Mouse (Mus musculus) heart, embryonic 11.5 days (tissue): Measurements from ENCODE around the gene Cfap54. TPM values are rescaled to one million over a fixed set of nuclear protein-coding genes. Genes with fewer than 3 reads are reported as not detected.

Source experiments
- ATAC-seq: fragments of 200-750 bp; cut with Nextera tagmentation; replicated peaks from 2 replicates; pipeline ENCODE4 v1.8.0; 2017; ENCODE audit warnings: moderate library complexity; ENCODE audit not compliant: insufficient number of reproducible peaks, low FRiP score, low TSS enrichment
- H3K27ac ChIP-seq: fragments of 300-500 bp; sonication (generic); 2 replicates; pipeline ENCODE4 v1.5.1; 2014; ENCODE audit warnings: mild to moderate bottlenecking, low read depth, low read length
- H3K27me3 ChIP-seq: fragments of 300-500 bp; sonication (generic); 2 replicates; pipeline ENCODE4 v1.6.1; 2014; ENCODE audit warnings: mild to moderate bottlenecking, low read length, mixed read lengths; ENCODE audit not compliant: control insufficient read depth, insufficient read depth
- H3K36me3 ChIP-seq: fragments of 300-500 bp; sonication (generic); 2 replicates; pipeline ENCODE4 v1.6.1; 2014; ENCODE audit warnings: mild to moderate bottlenecking, low read length, moderate library complexity, mixed read lengths; ENCODE audit not compliant: control insufficient read depth, insufficient read depth
- H3K4me1 ChIP-seq: fragments of 300-500 bp; sonication (generic); 2 replicates; pipeline ENCODE4 v1.6.1; 2014; ENCODE audit warnings: low read length; ENCODE audit not compliant: control insufficient read depth, insufficient read depth
- H3K4me2 ChIP-seq: fragments of 300-500 bp; sonication (generic); 2 replicates; pipeline ENCODE4 v1.6.1; 2014; ENCODE audit warnings: mild to moderate bottlenecking, moderate library complexity
- H3K4me3 ChIP-seq: fragments of 300-500 bp; sonication (generic); 2 replicates; pipeline ENCODE4 v1.5.1; 2014; ENCODE audit warnings: low read depth, low read length
- H3K9ac ChIP-seq: fragments of 300-500 bp; sonication (generic); 2 replicates; pipeline ENCODE4 v1.6.1; 2014; ENCODE audit warnings: mild to moderate bottlenecking, low read depth, low read length, moderate library complexity
- H3K9me3 ChIP-seq: fragments of 300-500 bp; sonication (generic); replicated peaks from 2 replicates; pipeline ENCODE4 v1.6.1; 2016; ENCODE audit warnings: low read length; ENCODE audit not compliant: control insufficient read depth
- whole genome bisulfite sequencing: fragments of 180-500 bp; shearing (Covaris S2); extraction: QIAGEN DNeasy Blood & Tissue Kit; methylation state at CpG from one replicate; pipeline ENCODE4 v1.1.7; 2014; ENCODE audit not compliant: insufficient replicate concordance; 5-methylcytosine and 5-hydroxymethylcytosine counted together
- polyA plus RNA-seq: library from polyadenylated mRNA; unstranded; fragments of >200 nt; fragmentation: Nextera tagmentation; extraction: Ambion mirVana; gene quantifications from 2 replicates; pipeline ENCODE4 v1.2.1, GENCODE M21; 2014

The Cfap54 gene
- polyA plus RNA-seq, 1 experiment from 2014 or later: 0.37 TPM

GRCm38 (mm10) chr10:93062395-93062794, 19.0 kb downstream of the Cfap54 start:
- Histone ChIP-seq H3K4me2 (no peak overlapping the region), H3K9ac (no peak overlapping the region), H3K36me3 (no peaks in the 10 kb centered on the region), H3K27ac (no peak overlapping the region), H3K9me3 (no peaks in the 10 kb centered on the region), H3K27me3 (no peaks in the 10 kb centered on the region), H3K4me3 (no peak overlapping the region), H3K4me1 (no peaks in the 10 kb centered on the region)
- 67% methylated on average over 4 of the region's 4 CpGs for WGBS
- no peak for ATAC-seq

- no peaks in the 10 kb centered on the region for H3K4me1 ChIP-seq
- no peaks in the 10 kb centered on the region for H3K9me3 ChIP-seq
- H3K9ac ChIP-seq: no peak overlapping the region
- H3K27me3 ChIP-seq: no peaks in the 10 kb centered on the region
- WGBS: 85% methylated on average over 6 of the region's 6 CpGs
- no peak overlapping the region for H3K4me2 ChIP-seq
- no peak overlapping the region for H3K27ac ChIP-seq
- H3K4me3 ChIP-seq: no peak overlapping the region
- H3K36me3 ChIP-seq: no peaks in the 10 kb centered on the region
- ATAC-seq: no peak
Measured at GRCm38 (mm10) chr10:93053867-93054266, 27.6 kb downstream of the Cfap54 start.

GRCm38 (mm10) chr10:93053315-93053714, 28.1 kb downstream of the Cfap54 start:
- 76% methylated on average over 4 of the region's 4 CpGs for WGBS

GRCm38 (mm10) chr10:93051016-93051726, 30.2 kb downstream of the Cfap54 start:
- Histone ChIP-seq H3K9ac (peak overlapping the region; percentile 2; the same call in 1 of the 2 replicates), H3K4me1 (no peaks in the 10 kb centered on the region), H3K36me3 (no peaks in the 10 kb centered on the region), H3K4me2 (peak overlapping the region; percentile 47), H3K9me3 (no peaks in the 10 kb centered on the region), H3K27me3 (no peaks in the 10 kb centered on the region), H3K27ac (no peak overlapping the region), H3K4me3 (no peak overlapping the region)
- 0 out of 2 replicates have a peak, but pooled peaks have one; percentile 14 for ATAC-seq
- 34% methylated on average over 13 of the region's 13 CpGs for WGBS

More at GRCm38 (mm10) chr10:93053315-93053714, 28.1 kb downstream of the Cfap54 start:
- Histone ChIP-seq H3K4me1 (no peaks in the 10 kb centered on the region), H3K9ac (no peak overlapping the region), H3K36me3 (no peaks in the 10 kb centered on the region), H3K4me2 (no peak overlapping the region), H3K9me3 (no peaks in the 10 kb centered on the region), H3K27me3 (no peaks in the 10 kb centered on the region), H3K4me3 (no peak overlapping the region), H3K27ac (no peak overlapping the region)
- ATAC-seq: no peak

- Histone ChIP-seq H3K9ac (no peak overlapping the region), H3K27ac (no peak overlapping the region), H3K36me3 (no peaks in the 10 kb centered on the region), H3K4me3 (no peak overlapping the region), H3K9me3 (no peaks in the 10 kb centered on the region), H3K4me1 (no peaks in the 10 kb centered on the region), H3K4me2 (no peak overlapping the region), H3K27me3 (no peaks in the 10 kb centered on the region)
- ATAC-seq: no peak
- WGBS: 51% methylated on average over 3 of the region's 3 CpGs
Measured at GRCm38 (mm10) chr10:93050571-93050970, 30.8 kb downstream of the Cfap54 start.

GRCm38 (mm10) chr10:93043195-93043594, 38.2 kb downstream of the Cfap54 start:
- Histone ChIP-seq H3K36me3 (no peaks in the 10 kb centered on the region), H3K27me3 (no peaks in the 10 kb centered on the region), H3K9ac (no peak overlapping the region), H3K4me1 (no peaks in the 10 kb centered on the region), H3K4me3 (no peak overlapping the region), H3K27ac (no peak overlapping the region), H3K4me2 (no peak overlapping the region), H3K9me3 (no peaks in the 10 kb centered on the region)
- no peak for ATAC-seq
- 84% methylated on average over 10 of the region's 10 CpGs for WGBS

- no peak for ATAC-seq
- Histone ChIP-seq H3K9ac (no peak overlapping the region), H3K4me2 (no peak overlapping the region), H3K4me1 (no peaks in the 10 kb centered on the region), H3K27ac (no peak overlapping the region), H3K27me3 (no peaks in the 10 kb centered on the region), H3K4me3 (no peak overlapping the region), H3K36me3 (no peaks in the 10 kb centered on the region), H3K9me3 (no peaks in the 10 kb centered on the region)
- WGBS: 89% methylated on average over 3 of the region's 3 CpGs
Measured at GRCm38 (mm10) chr10:93041850-93042249, 39.6 kb downstream of the Cfap54 start.

GRCm38 (mm10) chr10:93041392-93041791, 40.0 kb downstream of the Cfap54 start:
- Histone ChIP-seq H3K9me3 (no peaks in the 10 kb centered on the region), H3K27me3 (no peaks in the 10 kb centered on the region), H3K36me3 (no peaks in the 10 kb centered on the region), H3K4me3 (no peak overlapping the region), H3K4me1 (no peaks in the 10 kb centered on the region), H3K27ac (no peak overlapping the region), H3K9ac (no peak overlapping the region), H3K4me2 (no peak overlapping the region)
- ATAC-seq: no peak
- WGBS: 57% methylated on average over 4 of the region's 4 CpGs

GRCm38 (mm10) chr10:93036532-93036931, 44.9 kb downstream of the Cfap54 start:
- Histone ChIP-seq H3K9ac (no peak overlapping the region), H3K27me3 (no peaks in the 10 kb centered on the region), H3K27ac (no peak overlapping the region), H3K9me3 (no peaks in the 10 kb centered on the region), H3K4me3 (no peak overlapping the region), H3K36me3 (no peaks in the 10 kb centered on the region), H3K4me1 (no peaks in the 10 kb centered on the region), H3K4me2 (no peak overlapping the region)
- 81% methylated on average over 3 of the region's 3 CpGs for WGBS
- no peak for ATAC-seq
